Mouse (Mus musculus) adrenal gland, postnatal 36 days (tissue): ENCODE measurements around the gene Dync2li1. TPM values are rescaled to one million over a fixed set of nuclear protein-coding genes. Genes with fewer than 3 reads are reported as not detected.

Experiments
- DNase-seq, 2 experiments: peaks; one replicate each; pipeline ENCODE4 v3.0.0; 2021; ENCODE audit warnings: mixed read lengths in 1 of 2
- long read RNA-seq, 2 experiments: library from polyadenylated mRNA; stranded (forward); transcript quantifications; one replicate each; pipeline ENCODE4 v2.0.0; 2021; ENCODE audit warnings: borderline sequencing depth in 2 of 2
- total RNA-seq, 2 experiments: library from RNA; stranded (reverse); gene quantifications; 2 replicates each; pipeline ENCODE4 v1.2.3; 2021

Dync2li1 gene
- total RNA-seq = 10 to 100 TPM; 23.9 to 43.4 TPM
- long read RNA-seq, experiment 1, transcript Dync2li1-201 (13 exons, 1,354 nt) = major isoform, 33 of 40 reads
- long read RNA-seq, experiment 1, partial matches to known transcripts = 5 of 40 reads
- long read RNA-seq, experiment 1, other reads (novel, unspliced or antisense) = 2 of 40 reads
- long read RNA-seq, experiment 2, transcript Dync2li1-201 (13 exons, 1,354 nt) = major isoform, 24 of 24 reads
- long read RNA-seq, experiment 2, partial matches to known transcripts = 0 of 24 reads
- long read RNA-seq, experiment 2, other reads (novel, unspliced or antisense) = 0 of 24 reads

- peak; percentile 91 to 92 for DNase-seq
Observed at GRCm38 (mm10) chr17:84626276-84626856, at the start of gene Dync2li1. Dync2li1 (plus strand) TSS chr17:84626496.

GRCm38 (mm10) chr17:84576621-84577293 is 49.5 kb upstream of the Dync2li1 start:
- DNase-seq = no peak

GRCm38 (mm10) chr17:84579249-84579648 is 47.0 kb upstream of the Dync2li1 start:
- no peak for DNase-seq

- no peak for DNase-seq
Observed at GRCm38 (mm10) chr17:84579817-84580216, 46.5 kb upstream of the Dync2li1 start.

- no peak for DNase-seq
Observed at GRCm38 (mm10) chr17:84580821-84581220, 45.5 kb upstream of the Dync2li1 start.

DNA sequence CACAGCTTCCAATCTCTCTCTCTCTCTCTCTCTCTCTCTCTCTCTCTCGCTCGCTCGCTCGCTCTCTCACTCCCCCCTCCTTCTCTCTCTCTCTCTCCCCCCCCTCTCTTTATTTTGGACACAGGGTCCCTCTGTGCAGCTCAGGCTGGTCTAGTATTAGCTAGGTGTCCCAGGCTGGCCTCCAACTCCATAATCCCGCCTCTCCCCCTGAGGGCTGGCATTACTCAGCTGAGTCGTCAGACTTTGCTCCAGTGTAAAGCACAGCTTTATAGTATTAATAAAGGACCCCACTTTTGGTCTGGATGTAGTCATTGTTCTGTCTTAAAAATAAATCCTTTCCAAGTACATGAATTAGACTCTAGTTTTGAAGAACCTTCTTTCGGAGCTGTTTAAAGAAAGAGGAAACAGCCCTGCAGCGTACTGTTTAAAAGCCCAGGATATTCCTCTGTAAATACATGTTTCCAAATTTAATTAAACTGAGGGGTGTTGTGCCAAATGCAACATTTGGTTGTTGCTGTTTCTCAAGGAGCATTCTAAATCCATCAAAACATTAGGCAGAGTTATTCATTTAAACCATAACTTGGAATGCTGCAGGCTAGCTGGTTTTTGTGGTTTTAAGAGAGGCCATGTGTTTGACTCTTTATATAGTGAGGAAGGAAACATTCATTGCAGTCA is 44.4 kb upstream of the Dync2li1 start:
- no peak for DNase-seq

DNA sequence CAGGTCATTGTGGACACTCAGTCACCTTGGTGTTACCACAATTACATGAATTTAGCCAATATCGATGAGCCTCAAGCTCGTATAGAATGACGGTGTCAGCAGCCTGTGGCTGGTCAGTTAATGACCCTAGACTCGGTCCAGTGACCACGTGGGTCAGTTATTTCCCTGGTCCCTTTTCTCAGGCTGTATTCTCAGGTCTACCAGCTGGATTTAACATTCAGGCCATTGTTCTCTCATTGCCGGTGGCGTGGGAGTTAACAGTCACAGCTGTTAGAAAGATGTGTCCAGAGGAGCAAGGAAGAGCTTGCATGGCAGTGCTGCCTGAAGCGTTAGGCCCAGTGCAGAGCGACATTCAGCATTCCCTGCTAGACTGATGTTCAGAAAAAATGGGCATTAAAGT is 42.2 kb upstream of the Dync2li1 start:
- DNase-seq = no peak

DNA sequence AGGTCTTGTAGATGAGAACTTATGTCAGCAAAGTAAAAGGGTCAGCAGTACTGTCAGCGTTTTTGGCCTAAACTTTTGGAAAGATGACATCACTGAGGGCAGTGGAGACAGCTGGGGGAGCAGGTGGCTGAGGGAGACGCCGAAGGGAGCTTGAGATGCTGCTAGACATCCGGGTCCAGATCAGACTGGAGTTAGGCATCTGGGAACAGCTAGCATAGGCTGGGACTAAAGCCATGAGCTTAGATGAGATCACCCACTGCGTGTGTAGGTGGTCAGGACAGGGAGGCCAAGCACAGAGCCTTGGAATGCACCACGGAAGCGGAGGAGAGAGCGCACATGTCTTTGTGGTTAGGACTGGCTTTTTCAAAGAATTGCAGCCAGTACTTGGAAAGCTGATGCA is 41.2 kb upstream of the Dync2li1 start:
- DNase-seq = no peak

DNA sequence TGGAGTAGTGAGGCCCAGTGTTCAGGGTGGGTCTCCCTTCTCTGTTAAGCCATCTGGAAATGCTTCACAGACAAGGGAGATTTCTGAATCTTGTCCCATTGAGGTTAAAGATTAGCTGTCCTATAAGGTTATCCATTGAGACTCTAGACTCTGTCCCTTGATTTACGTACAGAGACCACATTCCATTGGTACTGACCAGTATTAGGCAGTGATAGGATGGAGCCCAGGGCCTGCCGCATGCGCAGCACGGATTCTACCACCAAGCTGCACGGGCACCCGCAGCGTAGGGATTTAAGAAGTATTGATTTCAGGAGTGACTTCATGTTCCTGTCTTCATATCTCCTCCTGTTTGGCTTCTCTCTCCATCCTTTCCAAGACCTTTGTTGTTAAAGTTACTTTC is 36.2 kb upstream of the Dync2li1 start:
- no peak for DNase-seq

DNA sequence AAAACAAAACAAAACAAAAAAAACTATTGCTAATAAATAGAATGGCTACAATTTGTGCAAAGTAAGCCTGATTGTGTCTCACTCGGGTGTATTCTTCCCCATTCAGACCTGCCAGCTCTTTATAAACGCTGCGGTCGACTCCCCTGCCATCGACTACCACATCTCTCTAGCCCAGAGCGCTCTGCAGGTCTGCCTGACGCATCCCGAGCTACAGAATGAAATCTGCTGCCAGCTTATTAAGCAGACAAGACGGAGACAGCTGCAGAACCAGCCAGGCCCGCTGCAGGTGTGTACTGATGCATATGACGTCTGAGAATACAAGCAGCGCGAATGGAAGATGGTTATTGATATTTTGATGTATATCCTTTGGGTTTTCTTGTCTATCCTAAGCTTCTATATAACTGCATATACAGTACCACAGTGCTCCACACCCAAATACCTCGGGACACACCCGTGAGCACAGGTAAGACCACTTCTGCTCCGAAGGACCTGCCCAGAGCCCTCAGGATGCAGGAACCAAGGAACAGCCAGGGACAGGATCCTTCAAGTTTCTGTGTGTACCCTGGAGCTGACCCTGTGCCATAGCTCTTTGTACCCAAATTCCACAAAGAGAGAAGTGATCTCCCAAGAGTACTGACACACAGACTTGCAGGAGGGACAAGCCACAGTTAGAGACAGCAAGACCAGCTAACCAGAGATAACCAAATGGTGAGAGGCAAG is 34.7 kb upstream of the Dync2li1 start:
- no peak for DNase-seq

DNA sequence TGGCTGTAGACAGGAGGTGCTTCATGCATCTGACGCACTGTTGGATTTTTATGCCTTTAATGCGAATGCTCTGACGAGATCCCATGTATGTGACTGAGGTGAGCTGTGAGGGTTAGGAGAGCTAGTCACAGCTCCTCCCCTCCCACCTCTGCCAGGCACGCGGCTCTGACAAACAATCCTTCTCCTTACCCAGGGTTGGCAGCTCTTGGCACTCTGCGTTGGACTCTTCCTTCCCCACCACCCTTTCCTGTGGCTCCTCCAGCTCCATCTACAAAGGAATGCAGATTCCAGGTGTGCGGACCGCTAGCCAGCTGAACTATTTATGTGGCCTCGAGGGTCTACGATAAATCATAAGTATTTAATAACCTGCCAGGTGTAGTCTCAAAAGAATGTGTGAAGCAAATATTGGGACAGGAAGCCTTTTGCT is 30.3 kb upstream of the Dync2li1 start:
- no peak for DNase-seq

- no peak for DNase-seq
Observed at GRCm38 (mm10) chr17:84596501-84596900, 29.8 kb upstream of the Dync2li1 start.

DNA sequence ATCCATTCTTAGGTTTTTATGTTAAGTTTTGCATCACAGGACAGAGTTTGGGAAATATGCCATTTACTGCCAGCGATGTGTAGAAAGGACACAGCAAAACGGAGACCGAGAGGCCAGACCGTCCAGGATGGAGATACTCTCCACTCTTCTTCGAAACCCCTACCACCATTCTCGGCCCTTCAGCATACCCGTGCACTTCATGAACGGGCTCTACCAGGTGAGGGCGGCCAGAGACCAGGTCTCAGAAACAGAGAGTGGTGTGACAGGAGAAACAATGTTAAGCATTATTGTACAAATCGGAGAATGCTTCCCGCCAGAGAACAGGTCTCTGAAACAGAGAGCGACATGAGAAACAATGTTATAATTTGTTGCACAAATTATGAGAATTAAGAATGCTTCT is 28.4 kb upstream of the Dync2li1 start:
- no peak for DNase-seq

DNA sequence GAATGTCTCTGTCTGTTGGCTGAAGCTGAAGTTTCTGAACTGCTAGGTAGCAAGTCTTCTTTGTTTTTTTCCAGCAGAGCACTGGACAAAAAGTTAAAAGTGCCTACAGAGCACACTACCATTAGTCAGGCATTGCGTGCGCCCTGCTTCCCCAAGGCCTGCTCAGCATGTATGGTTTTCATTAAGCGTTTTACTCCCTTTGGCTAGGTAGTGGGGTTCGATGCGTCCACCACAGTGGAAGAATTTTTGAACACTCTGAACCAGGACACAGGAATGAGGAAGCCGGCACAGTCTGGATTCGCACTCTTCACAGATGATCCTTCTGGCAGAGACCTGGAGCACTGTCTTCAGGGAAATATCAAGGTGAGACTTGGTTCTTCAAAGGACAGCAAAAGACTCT is 27.4 kb upstream of the Dync2li1 start:
- no peak for DNase-seq

DNA sequence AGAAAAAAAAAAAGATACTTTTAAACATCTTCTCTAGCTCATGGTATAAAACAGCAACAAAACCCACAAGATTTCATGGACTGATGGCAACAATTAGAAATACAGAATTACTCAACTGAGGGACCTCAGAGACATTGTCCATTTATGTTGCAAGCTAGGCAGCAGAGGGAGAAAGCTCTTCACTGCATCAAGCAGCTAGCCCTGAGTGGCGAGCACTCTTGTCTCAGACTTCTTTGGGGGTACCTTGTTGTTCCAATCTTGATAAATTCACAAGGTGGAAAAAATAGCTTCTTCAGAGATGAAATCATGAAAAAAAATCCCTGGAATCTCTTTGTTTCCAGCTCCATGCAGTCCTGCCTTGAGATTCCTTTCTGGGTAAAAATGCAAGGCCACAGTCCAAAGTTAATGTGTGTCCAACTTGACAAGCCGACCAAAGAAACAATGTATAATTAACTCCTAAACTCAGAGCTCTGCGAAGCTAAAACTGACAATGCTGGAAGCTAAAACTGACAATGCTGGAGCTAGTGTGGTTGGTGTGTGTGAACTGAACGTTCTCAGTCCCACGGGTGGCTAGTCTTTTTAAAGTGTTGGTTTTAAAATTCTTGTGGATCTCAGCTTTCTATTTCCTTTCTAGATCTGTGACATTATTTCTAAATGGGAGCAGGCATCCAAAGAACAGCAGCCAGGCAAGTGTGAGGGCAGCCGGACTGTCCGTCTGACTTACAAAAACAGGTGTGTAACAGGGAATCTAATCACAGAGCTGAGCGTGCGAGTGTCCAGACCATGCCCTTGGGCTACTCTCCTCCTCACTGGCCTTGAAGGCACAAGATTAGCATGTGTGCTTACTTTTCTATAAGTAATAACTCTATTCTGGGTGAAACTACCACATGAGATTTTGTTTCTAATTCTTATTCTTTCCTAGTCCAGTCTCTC is 26.0 kb upstream of the Dync2li1 start:
- no peak for DNase-seq

GRCm38 (mm10) chr17:84601805-84602204 is 24.5 kb upstream of the Dync2li1 start:
- no peak for DNase-seq

DNA sequence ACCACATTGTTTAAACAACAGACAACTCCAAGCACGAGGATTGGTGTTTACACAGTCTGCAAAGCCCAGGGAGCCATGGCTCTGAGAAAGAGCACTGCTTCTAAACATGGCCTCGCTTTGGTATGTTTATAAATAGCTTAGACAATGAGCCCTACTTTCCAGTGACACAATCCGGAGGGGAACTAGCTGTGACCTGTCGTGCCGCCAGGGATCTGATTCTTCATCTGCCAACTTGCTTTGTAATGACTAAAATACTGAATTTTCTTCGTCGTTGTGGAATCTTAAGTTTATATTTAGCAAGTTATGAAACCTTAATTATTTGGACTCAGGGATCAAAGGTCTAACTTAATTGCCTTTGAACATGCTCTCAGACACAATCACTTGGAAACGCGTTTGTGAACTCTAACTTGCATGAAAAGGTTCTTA is 23.1 kb upstream of the Dync2li1 start:
- DNase-seq = no peak

GRCm38 (mm10) chr17:84603709-84604420 is 22.4 kb upstream of the Dync2li1 start:
- DNase-seq = no peak

- no peak for DNase-seq
Observed at GRCm38 (mm10) chr17:84606976-84607375, 19.3 kb upstream of the Dync2li1 start.

- DNase-seq = no peak
Observed at GRCm38 (mm10) chr17:84607617-84608016, 18.7 kb upstream of the Dync2li1 start.
